Mouse (Mus musculus) adrenal gland, postnatal 36 days (tissue): ENCODE results near the gene 2510039O18Rik. TPM values are rescaled to one million over a fixed set of nuclear protein-coding genes. Genes with fewer than 3 reads are reported as not detected.

ENCODE experiments used
- DNase-seq, 2 experiments: peaks; one replicate each; pipeline ENCODE4 v3.0.0; 2021; ENCODE audit warnings: mixed read lengths in 1 of 2
- long read RNA-seq, 2 experiments: library from polyadenylated mRNA; stranded (forward); transcript quantifications; one replicate each; pipeline ENCODE4 v2.0.0; 2021; ENCODE audit warnings: borderline sequencing depth in 2 of 2
- total RNA-seq, 2 experiments: library from RNA; stranded (reverse); gene quantifications; 2 replicates each; pipeline ENCODE4 v1.2.3; 2021

Gene 2510039O18Rik
- 10 to 100 TPM; 48.1 to 51.0 TPM for total RNA-seq
- long read RNA-seq, experiment 1, transcript 2510039O18Rik-201 (3 exons, 2,731 nt): major isoform, 81 of 116 reads
- long read RNA-seq, experiment 1, partial matches to known transcripts: 18 of 116 reads
- long read RNA-seq, experiment 1, other reads (novel, unspliced or antisense): 17 of 116 reads
- long read RNA-seq, experiment 2, transcript 2510039O18Rik-201 (3 exons, 2,731 nt): major isoform, 31 of 41 reads
- long read RNA-seq, experiment 2, partial matches to known transcripts: 9 of 41 reads
- long read RNA-seq, experiment 2, other reads (novel, unspliced or antisense): 1 of 41 reads

GRCm38 (mm10) chr4:147940576-147941044, at the start of gene 2510039O18Rik:
Gene 2510039O18Rik (plus strand): TSS chr4:147940895.
- DNase-seq: peak; percentile 87

DNA sequence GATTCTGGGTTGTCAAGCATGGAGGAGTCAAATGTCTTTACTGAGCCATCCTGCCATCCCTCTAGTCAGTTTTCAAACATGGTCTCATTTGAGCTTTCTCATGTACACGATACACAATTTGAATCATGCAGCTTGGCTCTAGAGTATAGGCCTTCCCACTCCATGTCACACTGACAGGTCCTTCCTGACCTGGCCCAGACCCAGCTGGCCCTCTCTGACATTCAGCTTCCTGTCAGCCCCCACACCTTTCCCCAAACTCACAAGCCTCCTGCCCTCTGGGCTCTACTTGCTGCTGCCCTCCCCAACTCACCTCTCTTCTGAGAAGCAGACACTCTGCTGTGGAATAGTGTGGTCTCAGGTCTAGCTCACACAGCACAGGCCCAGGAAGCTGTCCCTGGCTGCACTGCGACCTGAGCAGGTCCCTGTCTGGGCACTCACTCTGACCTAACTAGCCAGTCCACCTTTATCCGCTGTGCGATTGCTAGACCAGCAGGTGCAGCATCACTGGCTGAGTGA, 44.8 kb upstream of the 2510039O18Rik start:
- no peak for DNase-seq

DNA sequence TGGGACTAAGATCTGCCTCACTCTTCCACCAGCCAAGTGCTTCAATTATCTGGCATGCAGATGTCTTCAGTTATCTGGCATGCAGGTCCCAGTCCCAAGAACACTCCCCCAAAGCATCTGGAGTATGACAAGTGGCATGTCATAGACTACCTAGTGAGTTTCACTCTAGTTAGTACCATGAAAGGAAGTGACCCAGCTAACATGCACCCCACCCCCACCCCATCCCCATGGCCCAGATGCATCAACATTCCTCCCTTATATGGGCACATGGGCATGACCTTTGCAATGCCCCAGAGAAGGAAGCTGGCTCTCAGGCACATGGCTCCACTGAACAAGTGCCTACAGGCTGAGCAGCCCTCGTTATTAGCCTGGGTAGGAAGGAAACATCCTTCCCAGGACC, 44.3 kb upstream of the 2510039O18Rik start:
- no peak for DNase-seq

DNA sequence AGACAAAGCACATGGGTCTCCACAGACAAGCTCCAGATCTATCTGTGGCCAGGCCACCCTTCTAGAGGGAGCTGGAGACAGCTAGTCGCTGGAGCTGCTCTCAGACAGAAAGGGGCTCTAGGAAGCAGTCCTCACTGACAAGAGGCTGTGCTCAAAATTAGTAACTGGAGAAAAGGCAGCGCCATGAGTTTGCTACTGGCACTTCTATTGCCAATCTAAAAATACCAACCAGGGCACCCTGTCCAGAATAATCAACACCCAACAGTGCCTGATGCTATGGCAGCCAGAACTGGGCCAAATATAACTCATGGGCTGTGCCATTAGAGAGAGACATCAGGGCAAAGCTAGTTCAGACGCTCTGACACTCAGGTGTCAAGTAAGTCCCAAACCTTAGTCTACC, 43.3 kb upstream of the 2510039O18Rik start:
- no peak for DNase-seq

DNA sequence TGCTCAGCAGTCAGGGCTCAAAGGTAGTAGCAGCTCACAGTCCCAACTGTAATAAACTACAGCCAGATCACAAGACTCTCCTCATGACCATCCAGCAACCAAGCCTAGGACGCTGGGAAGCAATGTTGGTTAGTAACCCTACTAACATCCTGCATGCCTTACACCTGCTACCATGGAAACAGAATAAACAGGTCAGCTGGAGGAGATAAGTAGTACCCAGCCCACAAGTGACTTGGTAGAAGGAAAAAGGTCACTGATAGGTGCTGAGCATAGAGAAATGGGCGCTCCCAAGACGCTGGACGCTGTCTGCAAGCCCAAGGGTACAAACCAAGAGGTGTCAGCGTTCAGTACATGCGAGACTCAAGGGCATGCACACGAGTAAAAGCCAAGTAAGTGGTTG, 40.2 kb upstream of the 2510039O18Rik start:
- DNase-seq: no peak

DNA sequence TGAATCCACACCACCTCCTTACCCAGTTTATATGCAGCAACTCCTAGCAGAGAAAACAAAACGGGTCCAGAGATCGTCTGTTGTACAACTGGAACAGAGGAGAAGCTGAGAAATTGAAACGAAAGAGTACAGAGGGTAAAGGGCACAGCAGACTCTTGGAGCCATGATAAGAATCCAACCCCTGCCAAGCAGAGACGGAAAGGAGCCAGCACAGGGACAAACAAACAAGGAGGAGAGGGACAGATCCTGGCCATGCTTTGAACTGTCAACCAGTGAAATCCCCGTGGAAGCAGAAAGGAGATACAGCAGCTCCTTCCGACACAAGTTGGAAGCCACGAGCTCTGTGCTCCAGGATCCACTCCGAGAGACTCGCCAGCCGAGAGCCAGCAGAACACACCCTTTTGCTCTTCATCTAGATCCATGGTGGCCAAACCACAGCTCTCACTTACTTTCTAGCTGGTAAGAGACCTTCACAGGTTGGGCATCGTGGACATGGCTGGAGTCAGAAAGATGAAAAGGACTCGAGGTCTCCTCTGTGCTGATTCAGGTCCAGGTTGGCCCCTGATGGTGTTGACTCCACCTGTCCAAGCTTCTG, 37.7 kb upstream of the 2510039O18Rik start:
- DNase-seq: no peak

- peak; percentile 38 to 71 for DNase-seq
Measured at GRCm38 (mm10) chr4:147903601-147904000, 37.1 kb upstream of the 2510039O18Rik start.

DNA sequence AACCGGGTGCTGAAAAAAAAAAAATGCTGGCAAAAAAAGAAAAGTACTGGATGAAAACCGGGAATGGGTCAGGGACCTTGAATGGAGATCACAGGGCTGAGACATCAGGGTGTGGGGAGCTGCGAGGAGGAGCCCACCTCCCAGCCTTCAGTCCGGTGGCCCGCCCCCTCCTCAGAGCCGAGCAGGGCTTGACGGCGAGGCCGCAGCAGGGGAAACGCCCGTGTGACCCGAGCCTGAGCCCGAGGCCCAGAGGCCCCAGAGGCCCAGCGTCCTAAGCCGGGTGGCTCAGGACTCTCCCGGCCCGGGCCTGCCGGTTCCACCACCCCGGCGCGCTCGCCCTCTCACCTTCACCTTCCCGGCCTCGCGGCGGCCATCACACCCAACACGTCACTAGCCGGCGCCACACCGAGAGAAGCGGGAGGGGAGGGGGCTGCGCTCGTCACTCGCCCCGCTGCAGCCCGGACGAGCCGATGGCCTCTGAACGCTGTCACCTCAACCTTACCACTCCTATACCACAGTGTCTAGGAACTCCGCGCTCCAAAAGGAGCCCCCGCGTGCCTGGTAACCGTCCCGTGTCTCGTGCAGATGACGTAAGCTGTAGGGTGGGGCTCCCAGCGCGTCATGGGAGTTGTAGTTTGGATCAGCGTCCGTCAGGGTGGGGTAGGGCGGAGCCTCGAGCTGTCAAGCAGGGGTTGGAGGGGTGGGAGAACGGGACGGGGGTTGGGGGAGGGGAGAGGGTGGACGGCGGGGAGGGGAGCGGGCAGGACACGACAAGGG, 36.2 kb upstream of the 2510039O18Rik start, which contains the start of gene Mfn2:
Gene Mfn2 (minus strand): TSS at position 392 of the 777 bp plus-strand sequence.
- DNase-seq: peak; percentile 89 to 91

DNA sequence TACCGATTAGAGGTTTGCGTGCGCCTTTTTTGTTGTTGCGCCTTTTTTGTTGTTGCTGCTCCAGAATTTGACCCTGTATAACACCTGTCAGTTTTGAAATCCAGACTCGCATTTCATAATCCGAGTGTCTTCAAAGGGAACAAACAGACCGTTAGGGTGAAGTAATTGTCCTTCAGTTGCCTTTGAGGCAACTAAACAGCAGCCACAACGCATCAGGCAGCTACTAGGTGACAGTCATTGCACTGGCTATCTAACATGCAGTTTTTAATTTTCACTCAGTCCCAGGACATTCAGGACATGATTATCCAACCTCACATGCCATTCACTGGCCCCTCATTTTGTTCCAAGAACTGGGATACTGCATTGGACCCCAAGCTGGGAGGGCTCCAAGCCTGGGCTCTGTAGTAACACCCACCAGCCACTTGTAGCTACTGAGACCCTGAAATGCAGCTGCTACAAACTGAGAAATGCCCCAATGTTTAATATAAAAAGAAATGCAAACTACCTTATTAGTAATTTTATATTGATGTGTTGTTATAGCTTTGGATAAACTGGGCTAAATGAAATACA, 35.5 kb upstream of the 2510039O18Rik start:
- DNase-seq: no peak

GRCm38 (mm10) chr4:147906230-147906629, 34.5 kb upstream of the 2510039O18Rik start:
- DNase-seq: peak; percentile 53 to 56

DNA sequence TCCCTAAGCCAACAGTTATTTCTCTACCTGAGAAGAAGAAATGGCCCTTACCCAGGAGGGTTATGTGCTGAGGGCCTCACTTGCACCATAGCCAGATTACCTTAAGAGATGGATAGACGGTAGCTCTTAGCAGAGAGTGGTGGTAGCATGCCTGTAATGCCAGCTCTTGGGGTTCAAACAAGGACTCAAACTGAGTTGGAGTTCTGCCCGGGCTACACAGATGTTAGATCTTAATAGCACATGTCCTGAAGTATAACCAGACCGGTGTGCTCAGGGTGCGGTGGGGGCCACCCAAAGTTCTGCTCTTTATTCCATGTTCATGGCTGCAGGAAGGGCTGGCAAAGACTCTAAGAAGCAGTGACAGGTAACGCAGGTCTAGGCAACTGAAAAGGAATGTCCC, 31.2 kb upstream of the 2510039O18Rik start:
- DNase-seq: no peak

- DNase-seq: peak; percentile 45 to 72
Measured at GRCm38 (mm10) chr4:147918459-147919121, 22.1 kb upstream of the 2510039O18Rik start.

DNA sequence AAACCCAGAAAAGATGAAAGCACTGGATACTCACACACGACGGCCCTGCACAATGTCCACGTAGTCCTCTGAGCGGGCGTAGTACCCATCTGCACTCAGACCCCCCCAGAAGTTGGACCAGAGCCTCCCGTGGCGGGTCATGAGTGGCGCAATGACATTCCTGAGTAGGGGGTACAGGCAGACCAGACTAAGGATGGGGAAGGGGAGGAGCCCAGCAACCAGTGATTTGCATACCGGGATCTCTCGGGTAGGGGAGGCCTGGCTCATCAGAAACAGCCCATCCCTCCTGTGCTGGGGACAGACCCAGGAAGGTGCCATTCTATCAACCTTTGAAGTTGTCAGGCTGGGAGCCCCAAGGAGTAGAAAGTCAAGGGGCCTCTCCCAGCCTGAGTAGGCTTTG, 19.7 kb upstream of the 2510039O18Rik start:
- DNase-seq: no peak

- DNase-seq: no peak
Measured at GRCm38 (mm10) chr4:147922341-147922740, 18.4 kb upstream of the 2510039O18Rik start.

- DNase-seq: peak; percentile 52 to 75
Measured at GRCm38 (mm10) chr4:147927705-147928104, 13.0 kb upstream of the 2510039O18Rik start.

DNA sequence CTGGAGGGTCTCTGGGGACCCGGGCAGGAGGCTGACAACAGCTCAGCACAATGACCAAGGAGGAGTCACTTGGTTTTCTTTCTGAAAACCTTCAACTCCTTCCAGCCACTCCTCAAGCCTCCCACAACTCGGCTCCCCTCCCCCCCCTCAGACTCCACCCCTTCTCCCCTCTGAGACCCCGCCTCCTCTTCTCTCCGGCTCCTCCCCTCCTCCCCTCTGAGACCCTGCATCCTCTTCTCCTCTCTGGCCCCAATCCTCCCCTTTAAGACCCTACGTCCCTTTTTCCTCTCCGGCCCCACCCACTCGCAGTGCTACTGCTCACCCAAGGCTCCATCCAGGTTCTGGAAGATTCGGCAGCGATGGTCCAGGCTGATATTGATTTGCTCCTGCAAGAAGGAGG, 12.6 kb upstream of the 2510039O18Rik start:
- DNase-seq: no peak

DNA sequence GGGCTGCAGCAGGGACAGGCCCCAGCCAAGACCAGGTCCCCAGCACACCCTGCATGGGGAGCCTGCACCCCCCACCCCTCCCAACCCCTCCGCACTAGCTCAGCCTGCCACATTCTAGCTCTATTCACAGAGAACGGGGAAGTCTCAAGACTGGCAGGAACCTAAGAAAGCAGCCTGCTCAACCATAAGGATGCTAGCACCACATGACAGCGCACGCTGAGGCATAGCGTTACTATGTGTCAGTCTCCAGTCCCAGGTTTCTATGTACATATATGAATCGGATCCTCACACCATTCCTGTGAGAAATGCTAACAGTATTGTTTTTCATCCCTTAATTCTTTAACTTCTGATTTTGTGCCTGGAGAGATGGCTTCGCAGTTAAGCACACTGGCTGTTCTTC, 12.2 kb upstream of the 2510039O18Rik start:
- no peak for DNase-seq

GRCm38 (mm10) chr4:147930946-147931345, 9.7 kb upstream of the 2510039O18Rik start:
- no peak for DNase-seq

- no peak for DNase-seq
Measured at GRCm38 (mm10) chr4:147934134-147934533, 6.6 kb upstream of the 2510039O18Rik start.

- no peak for DNase-seq
Measured at GRCm38 (mm10) chr4:147934611-147935010, 6.1 kb upstream of the 2510039O18Rik start.

GRCm38 (mm10) chr4:147935904-147936303, 4.8 kb upstream of the 2510039O18Rik start:
- DNase-seq: no peak
